Mouse (Mus musculus): ENCODE measurements at regions not wholly inside any gene's neighbourhood (a gene's known extent, or its start where the extent isn't known, plus 50 kb on each side); places are given as distances from the start of the nearest gene placed in this dataset.

GRCm38 (mm10) chr13:102507226-102507625, 186.1 kb upstream of the Cd180 start:
- no peak for TF ChIP-seq POLR2A (IDR thresholded peaks at IDR 0.05; ENCODE audit: control insufficient read depth, extremely low read depth, insufficient read depth, low read length, poor library complexity)
- no peak for TF ChIP-seq CTCF (IDR thresholded peaks at IDR 0.05; ENCODE audit: borderline replicate concordance, control insufficient read depth, extremely low read depth, insufficient read depth, low read length, poor library complexity)
